Mouse (Mus musculus): ENCODE data around the gene Gng2.

The Gng2 gene

GRCm38 (mm10) chr14:19977271-19978024, at the start of gene Gng2:
Gene Gng2, minus strand, starts transcription at chr14:19977627.
- DNase-seq (ENCODE audit: low spot score in 2 of 2): no peak

- DNase-seq (ENCODE audit: low spot score in 2 of 2): no peak
Observed at GRCm38 (mm10) chr14:20024888-20025719, 47.7 kb upstream of the Gng2 start.

GRCm38 (mm10) chr14:20023939-20024338, 46.5 kb upstream of the Gng2 start:
- DNase-seq (ENCODE audit: low spot score in 2 of 2): no peak

- DNase-seq (ENCODE audit: low spot score in 2 of 2): no peak
Observed at GRCm38 (mm10) chr14:20019486-20019885, 42.1 kb upstream of the Gng2 start.

GRCm38 (mm10) chr14:20012506-20013275, 35.3 kb upstream of the Gng2 start:
- DNase-seq (ENCODE audit: low spot score in 2 of 2): no peak

- no peak for DNase-seq (ENCODE audit: low spot score in 2 of 2)
Observed at GRCm38 (mm10) chr14:20007446-20007845, 30.0 kb upstream of the Gng2 start.

GRCm38 (mm10) chr14:20004777-20005289, 27.4 kb upstream of the Gng2 start:
- DNase-seq (ENCODE audit: low spot score in 2 of 2): no peak

GRCm38 (mm10) chr14:19996853-19997252, 19.4 kb upstream of the Gng2 start:
- DNase-seq (ENCODE audit: low spot score in 2 of 2): no peak

GRCm38 (mm10) chr14:19995943-19996342, 18.5 kb upstream of the Gng2 start:
- DNase-seq (ENCODE audit: low spot score in 2 of 2): no peak

GRCm38 (mm10) chr14:19994068-19994467, 16.6 kb upstream of the Gng2 start:
- no peak for DNase-seq (ENCODE audit: low spot score in 2 of 2)

GRCm38 (mm10) chr14:19993570-19993883, 16.1 kb upstream of the Gng2 start:
- DNase-seq (ENCODE audit: low spot score in 2 of 2): no peak

GRCm38 (mm10) chr14:19992873-19993569, 15.6 kb upstream of the Gng2 start:
- no peak for DNase-seq (ENCODE audit: low spot score in 2 of 2)

GRCm38 (mm10) chr14:19991861-19992260, 14.4 kb upstream of the Gng2 start:
- no peak for DNase-seq (ENCODE audit: low spot score in 2 of 2)

GRCm38 (mm10) chr14:19990436-19990993, 13.1 kb upstream of the Gng2 start:
- DNase-seq (ENCODE audit: low spot score in 2 of 2): no peak

GRCm38 (mm10) chr14:19988410-19988809, 11.0 kb upstream of the Gng2 start:
- no peak for DNase-seq (ENCODE audit: low spot score in 2 of 2)

- DNase-seq (ENCODE audit: low spot score in 2 of 2): peak in 1 of 2 experiments; percentile 78
Observed at GRCm38 (mm10) chr14:19987358-19987834, 10.0 kb upstream of the Gng2 start.

GRCm38 (mm10) chr14:19986614-19987357, 9.4 kb upstream of the Gng2 start:
- peak; percentile 68 to 91 for DNase-seq (ENCODE audit: low spot score in 2 of 2)

GRCm38 (mm10) chr14:19985912-19986613, 8.6 kb upstream of the Gng2 start:
- DNase-seq (ENCODE audit: low spot score in 2 of 2): no peak

- DNase-seq (ENCODE audit: low spot score in 2 of 2): peak in 1 of 2 experiments; percentile 34
Observed at GRCm38 (mm10) chr14:19985107-19985911, 7.9 kb upstream of the Gng2 start.
